ENCODE assay signal across 8 mouse cellular contexts in the genomic region with DNA sequence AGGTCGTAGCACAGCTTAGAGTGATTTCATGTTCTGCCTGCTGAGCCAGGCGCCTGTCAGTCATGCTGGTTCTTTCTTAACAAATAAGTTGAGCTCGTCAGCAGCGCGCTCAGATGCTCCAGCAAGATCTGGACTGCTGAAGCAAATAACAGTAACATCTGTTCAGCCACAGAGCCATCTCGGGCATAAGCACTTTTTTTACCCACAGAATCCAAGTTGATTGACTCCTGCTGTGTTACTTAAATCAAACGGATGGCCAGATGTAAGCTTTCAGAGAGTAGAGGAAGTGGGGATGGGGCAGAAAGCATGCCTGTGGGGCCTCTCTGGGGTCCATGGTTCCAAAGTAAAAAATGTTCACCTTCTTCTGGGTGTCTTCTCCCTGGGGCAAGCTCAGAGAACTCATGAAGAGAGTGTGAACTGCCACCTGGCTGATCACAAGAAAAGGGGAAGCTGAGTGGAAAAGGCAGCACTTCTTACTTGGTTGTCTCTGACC. TPM values are rescaled to one million over a fixed set of nuclear protein-coding genes. Genes with fewer than 3 reads are reported as not detected.
A peak's percentile ranks its signal among the peaks of the same experiment; 100 is the strongest.
DNase-seq lines count a peak whose midpoint lies in the region; ATAC-seq and TF ChIP-seq lines count a peak whose summit lies in the region.

No protein-coding gene starts in this region.

- H3K4me1 ChIP-seq in forebrain, postnatal 0 days (ENCODE audit: insufficient read depth), result no peaks in the 10 kb centered on the region
- H3K4me1 ChIP-seq in forebrain, embryonic 16.5 days (replicated peaks; ENCODE audit: control insufficient read depth, insufficient read depth, low read length), result no peaks in the 10 kb centered on the region; the same call in 1 of the 2 replicates
- no peaks in the 10 kb centered on the region for H3K4me1 ChIP-seq in midbrain, postnatal 0 days (ENCODE audit: insufficient read depth, low read length)
- H3K4me1 ChIP-seq in midbrain, embryonic 11.5 days (ENCODE audit: control insufficient read depth, insufficient read depth, low read length), result no peaks in the 10 kb centered on the region
- H3K4me1 ChIP-seq in limb, embryonic 12.5 days (replicated peaks), result peaks cover 27% of the 10 kb centered on the region

- DNase-seq in forebrain, postnatal 0 days, result peak; percentile 33
- peak; percentile 19 for DNase-seq in midbrain, postnatal 0 days (ENCODE audit: low spot score)
- DNase-seq in midbrain, embryonic 11.5 days (ENCODE audit: low spot score, missing footprints), result no peak
- peak; percentile 42 to 58 for DNase-seq in thymus, postnatal 36 days
- no peak for DNase-seq in adrenal gland, adult 2 months
- DNase-seq in ovary, adult 18-20 months (ENCODE audit: low spot score), result no peak

- no peak overlapping the region for H3K4me2 ChIP-seq in forebrain, postnatal 0 days (ENCODE audit: low read depth)
- no peak overlapping the region for H3K4me2 ChIP-seq in forebrain, embryonic 16.5 days (ENCODE audit: low read length)
- no peak overlapping the region for H3K4me2 ChIP-seq in midbrain, postnatal 0 days (ENCODE audit: low read depth, low read length, poor library complexity, severe bottlenecking)
- H3K4me2 ChIP-seq in midbrain, embryonic 11.5 days, result no peak overlapping the region
- no peak overlapping the region; the same call in 1 of the 2 replicates for H3K4me2 ChIP-seq in limb, embryonic 12.5 days

- H3K27me3 ChIP-seq in forebrain, postnatal 0 days (ENCODE audit: insufficient read depth, low read length), result no peaks in the 10 kb centered on the region
- H3K27me3 ChIP-seq in forebrain, embryonic 16.5 days (replicated peaks; ENCODE audit: control insufficient read depth, insufficient read depth, low read length), result no peaks in the 10 kb centered on the region
- H3K27me3 ChIP-seq in midbrain, postnatal 0 days (ENCODE audit: insufficient read depth, low read length), result no peaks in the 10 kb centered on the region
- H3K27me3 ChIP-seq in midbrain, embryonic 11.5 days (ENCODE audit: control insufficient read depth, insufficient read depth, low read length), result no peaks in the 10 kb centered on the region; the same call in 1 of the 2 replicates
- no peaks in the 10 kb centered on the region for H3K27me3 ChIP-seq in limb, embryonic 12.5 days

- H3K9me3 ChIP-seq in forebrain, postnatal 0 days (ENCODE audit: low read length), result no peaks in the 10 kb centered on the region
- no peaks in the 10 kb centered on the region for H3K9me3 ChIP-seq in forebrain, embryonic 16.5 days (ENCODE audit: control insufficient read depth, low read length)
- no peaks in the 10 kb centered on the region for H3K9me3 ChIP-seq in midbrain, postnatal 0 days (ENCODE audit: low read length)
- no peaks in the 10 kb centered on the region for H3K9me3 ChIP-seq in midbrain, embryonic 11.5 days (ENCODE audit: control insufficient read depth, low read length)
- H3K9me3 ChIP-seq in limb, embryonic 12.5 days, result no peaks in the 10 kb centered on the region

- no peak for TF ChIP-seq CTCF in forebrain, postnatal 0 days (IDR thresholded peaks at IDR 0.05; ENCODE audit: low read depth)
- TF ChIP-seq CTCF in midbrain, postnatal 0 days (IDR thresholded peaks at IDR 0.05), result no peak

- ATAC-seq in forebrain, postnatal 0 days, result peak; percentile 57; the same call in 1 of the 2 replicates
- no peak for ATAC-seq in forebrain, embryonic 16.5 days
- no peak for ATAC-seq in midbrain, postnatal 0 days (ENCODE audit: low FRiP score)
- ATAC-seq in midbrain, embryonic 11.5 days (ENCODE audit: low FRiP score), result no peak
- ATAC-seq in limb, embryonic 12.5 days (ENCODE audit: insufficient number of reproducible peaks, insufficient read depth, low FRiP score, low TSS enrichment, low read depth), result no peak

- H3K4me3 ChIP-seq in forebrain, postnatal 0 days (ENCODE audit: low read depth, low read length), result no peak overlapping the region
- no peak overlapping the region for H3K4me3 ChIP-seq in forebrain, embryonic 16.5 days (replicated peaks; ENCODE audit: low read length)
- no peak overlapping the region for H3K4me3 ChIP-seq in midbrain, postnatal 0 days (ENCODE audit: low read depth, low read length)
- H3K4me3 ChIP-seq in midbrain, embryonic 11.5 days (ENCODE audit: low read depth, low read length), result no peak overlapping the region
- no peak overlapping the region for H3K4me3 ChIP-seq in limb, embryonic 12.5 days (replicated peaks)

- 23% methylated on average over 7 of the region's 7 CpGs for WGBS in forebrain, postnatal 0 days
- 25% methylated on average over 7 of the region's 7 CpGs for WGBS in forebrain, embryonic 16.5 days
- 17% methylated on average over 7 of the region's 7 CpGs for WGBS in midbrain, postnatal 0 days
- WGBS in midbrain, embryonic 11.5 days, result 21% methylated on average over 7 of the region's 7 CpGs
- WGBS in limb, embryonic 12.5 days, result 13% methylated on average over 7 of the region's 7 CpGs

- H3K27ac ChIP-seq in forebrain, postnatal 0 days (ENCODE audit: low read depth, low read length), result no peak overlapping the region
- H3K27ac ChIP-seq in forebrain, embryonic 16.5 days (ENCODE audit: low read length), result no peak overlapping the region
- H3K27ac ChIP-seq in midbrain, postnatal 0 days (ENCODE audit: low read depth, low read length), result no peak overlapping the region
- H3K27ac ChIP-seq in midbrain, embryonic 11.5 days (ENCODE audit: low read depth, low read length), result no peak overlapping the region
- peak overlapping the region; percentile 73; the same call in 1 of the 2 replicates for H3K27ac ChIP-seq in limb, embryonic 12.5 days

- H3K36me3 ChIP-seq in forebrain, postnatal 0 days (ENCODE audit: insufficient read depth), result no peaks in the 10 kb centered on the region
- no peaks in the 10 kb centered on the region for H3K36me3 ChIP-seq in forebrain, embryonic 16.5 days (ENCODE audit: control insufficient read depth, insufficient read depth)
- no peaks in the 10 kb centered on the region for H3K36me3 ChIP-seq in midbrain, postnatal 0 days (ENCODE audit: insufficient read depth, low read length)
- H3K36me3 ChIP-seq in midbrain, embryonic 11.5 days (ENCODE audit: control insufficient read depth, insufficient read depth, low read length), result no peaks in the 10 kb centered on the region
- no peaks in the 10 kb centered on the region for H3K36me3 ChIP-seq in limb, embryonic 12.5 days

- no peak overlapping the region for H3K9ac ChIP-seq in forebrain, postnatal 0 days
- H3K9ac ChIP-seq in forebrain, embryonic 16.5 days (replicated peaks; ENCODE audit: low read depth, low read length), result no peak overlapping the region
- no peak overlapping the region for H3K9ac ChIP-seq in midbrain, postnatal 0 days (replicated peaks; ENCODE audit: low read length, poor library complexity, severe bottlenecking)
- no peak overlapping the region for H3K9ac ChIP-seq in midbrain, embryonic 11.5 days (ENCODE audit: low read length)
- H3K9ac ChIP-seq in limb, embryonic 12.5 days (replicated peaks), result no peak overlapping the region

RNA-seq across cellular contexts. Expression of gene Akap2, which starts 3.5 kb away (rescaled TPM):
- 11.2 and 15.0 TPM in 2 replicates for total RNA-seq in forebrain, postnatal 0 days (2014; rRNA removed)
- 4.5 and 7.0 TPM in 2 replicates for polyA plus RNA-seq in forebrain, postnatal 0 days (2015; fragmentation: Nextera tagmentation; extraction: Ambion mirVana)
- 7.7 and 8.2 TPM in 2 replicates for polyA plus RNA-seq in forebrain, embryonic 16.5 days (2015; fragmentation: Nextera tagmentation; extraction: Ambion mirVana)
- 18.8 and 24.4 TPM in 2 replicates for total RNA-seq in midbrain, postnatal 0 days (2014; rRNA removed)
- 10.7 and 12.1 TPM in 2 replicates for polyA plus RNA-seq in midbrain, postnatal 0 days (2015; fragmentation: Nextera tagmentation; extraction: Ambion mirVana)
- polyA plus RNA-seq in midbrain, embryonic 11.5 days (2014; fragmentation: Nextera tagmentation; extraction: Ambion mirVana), result 17.9 and 18.9 TPM in 2 replicates
- polyA plus RNA-seq in limb, embryonic 12.5 days (2016; fragmentation: Nextera tagmentation; extraction: Ambion mirVana), result 25.4 and 32.0 TPM in 2 replicates
- 100 to 1,000 TPM in 1 of 2 experiments, 10 to 100 TPM in 1; 99.1 to 186 TPM for total RNA-seq in adrenal gland, adult 2 months (2021)
- polyA plus RNA-seq in adrenal gland, adult 2 months (2012; rRNA removed), result 56.4 and 60.7 TPM in 2 replicates

Comparison
In these comparisons a context has a peak if more than half of its experiments do, and no peak if none do; other contexts are left out.
1. DNase-seq: peak in forebrain, postnatal 0 days (single experiment), midbrain, postnatal 0 days (single experiment) and thymus, postnatal 36 days (2 of 2); none in midbrain, embryonic 11.5 days (single experiment), adrenal gland, adult 2 months (single experiment) and ovary, adult 18-20 months (single experiment).